Mouse (Mus musculus): ENCODE results near the gene Gm12216.
"Not testable (repeated sequence)": the region's sequence is repeated elsewhere in the genome, so short reads cannot be mapped to it uniquely, and the experiment has no call there.

The Gm12216 gene

DNA sequence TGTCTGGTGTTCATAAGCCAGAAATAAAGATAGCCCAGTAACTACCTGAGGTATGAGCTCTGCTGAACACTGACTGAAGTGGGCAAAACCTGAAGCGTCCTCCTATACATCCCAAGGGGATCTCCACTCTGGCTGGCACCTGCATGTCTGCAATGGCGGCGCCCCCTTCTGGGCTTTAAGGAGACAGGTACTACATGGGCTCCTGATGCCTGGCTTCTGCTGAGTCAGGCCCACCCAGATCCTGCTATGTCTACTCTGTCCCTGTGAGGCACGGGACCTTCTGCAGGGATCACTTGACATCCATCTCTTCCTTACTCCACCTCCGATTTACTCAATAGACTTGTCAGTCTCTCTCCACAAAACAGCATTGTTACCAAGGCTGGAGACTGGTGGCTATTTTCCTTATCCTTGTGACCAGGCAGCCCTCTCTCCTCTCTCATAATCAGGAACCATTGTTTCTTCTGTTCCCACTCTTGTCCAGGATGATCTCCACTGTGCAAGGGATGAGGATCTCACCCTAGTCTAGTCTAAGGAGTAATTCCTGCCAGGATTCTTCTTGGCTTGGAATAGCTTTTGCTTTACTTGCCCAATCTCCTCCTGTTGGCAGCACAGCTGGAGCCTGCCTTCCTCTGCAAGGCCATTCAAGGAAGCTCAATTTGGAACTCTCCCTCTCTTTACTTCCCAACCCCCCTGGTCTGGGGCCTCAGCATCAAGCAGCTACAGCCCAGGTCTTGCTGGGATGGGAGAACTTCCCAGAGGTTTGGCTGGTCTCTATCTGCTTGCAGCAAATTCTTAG lies 15.1 kb upstream of the Gm12216 start:
- in situ Hi-C loops (cut with MboI, MseI), result not testable (repeated sequence)

DNA sequence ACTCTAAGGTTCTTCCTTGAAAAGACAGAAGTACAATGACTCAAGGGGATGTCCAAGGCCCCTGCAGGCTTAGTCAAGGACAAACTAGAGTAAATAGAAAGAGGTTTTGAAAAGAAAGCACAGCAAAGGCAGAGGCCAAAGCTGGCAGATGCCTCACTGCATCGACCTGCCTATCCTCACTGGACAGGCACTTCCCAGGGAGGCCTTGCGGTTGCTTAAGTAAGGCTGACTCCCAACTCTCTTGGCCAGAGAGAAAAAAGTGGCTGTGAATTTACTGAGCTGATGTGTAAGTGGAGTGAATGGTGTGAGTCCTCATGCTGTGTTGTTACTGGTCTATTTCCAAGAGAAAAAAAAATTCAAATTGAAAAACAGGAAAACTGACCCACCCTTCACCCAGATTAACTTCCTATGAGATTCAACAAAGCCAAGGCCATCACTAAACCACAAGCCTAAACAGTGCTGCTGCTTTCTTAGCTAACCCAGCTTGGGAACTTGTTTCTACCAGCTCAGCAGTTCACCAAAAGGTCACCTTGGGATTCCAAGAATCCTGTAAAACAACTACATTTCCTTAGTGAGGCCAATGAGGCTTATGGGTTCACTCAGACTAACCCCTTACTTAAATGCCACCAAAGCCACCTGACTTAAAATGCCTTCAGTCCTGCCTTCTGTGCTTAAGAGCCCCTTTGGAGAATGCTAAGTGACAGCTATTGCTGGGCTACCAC lies 12.9 kb upstream of the Gm12216 start:
- in situ Hi-C loops (cut with MboI, MseI), result no loop called here

DNA sequence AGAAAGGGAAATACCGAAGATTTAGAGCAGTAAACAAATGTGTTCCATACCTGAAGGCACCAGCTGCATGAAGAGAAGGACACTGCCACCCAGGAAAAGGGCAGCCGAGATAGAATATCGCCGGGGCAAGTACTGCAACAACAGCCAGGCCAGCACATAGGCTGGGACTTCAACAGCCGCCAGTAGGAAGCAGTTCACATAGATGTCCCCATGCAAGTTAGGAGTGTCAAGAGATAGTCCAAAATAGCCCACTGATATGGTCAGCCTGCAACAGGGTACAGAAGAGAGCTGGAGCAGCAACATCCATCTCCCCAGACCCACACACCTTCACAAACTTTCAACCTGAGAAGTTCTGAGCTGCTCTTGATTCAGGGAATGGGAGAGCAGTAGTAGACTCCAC lies 10.1 kb upstream of the Gm12216 start:
- in situ Hi-C loops (cut with MboI, MseI), result no loop called here

DNA sequence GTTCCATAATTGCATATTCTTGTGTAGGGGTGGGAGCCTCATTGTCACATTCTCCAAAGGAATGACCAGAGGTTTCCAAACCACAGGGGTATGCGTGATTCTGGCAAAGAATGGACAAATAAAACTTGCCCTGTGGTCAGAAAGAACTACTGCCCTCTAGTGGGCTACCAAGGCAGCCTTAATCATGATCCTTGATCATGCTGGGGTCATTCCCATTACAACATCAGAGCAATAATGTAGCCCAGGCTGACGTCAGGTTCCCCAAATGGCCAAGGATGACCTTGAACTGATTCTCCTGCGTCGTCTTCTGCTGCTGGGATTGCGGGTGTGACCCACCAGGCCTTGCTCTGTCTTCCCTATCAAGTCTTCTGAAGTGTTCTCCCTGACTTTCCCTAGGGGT lies 9.3 kb upstream of the Gm12216 start:
- in situ Hi-C loops (cut with MboI, MseI), result not testable (repeated sequence)

DNA sequence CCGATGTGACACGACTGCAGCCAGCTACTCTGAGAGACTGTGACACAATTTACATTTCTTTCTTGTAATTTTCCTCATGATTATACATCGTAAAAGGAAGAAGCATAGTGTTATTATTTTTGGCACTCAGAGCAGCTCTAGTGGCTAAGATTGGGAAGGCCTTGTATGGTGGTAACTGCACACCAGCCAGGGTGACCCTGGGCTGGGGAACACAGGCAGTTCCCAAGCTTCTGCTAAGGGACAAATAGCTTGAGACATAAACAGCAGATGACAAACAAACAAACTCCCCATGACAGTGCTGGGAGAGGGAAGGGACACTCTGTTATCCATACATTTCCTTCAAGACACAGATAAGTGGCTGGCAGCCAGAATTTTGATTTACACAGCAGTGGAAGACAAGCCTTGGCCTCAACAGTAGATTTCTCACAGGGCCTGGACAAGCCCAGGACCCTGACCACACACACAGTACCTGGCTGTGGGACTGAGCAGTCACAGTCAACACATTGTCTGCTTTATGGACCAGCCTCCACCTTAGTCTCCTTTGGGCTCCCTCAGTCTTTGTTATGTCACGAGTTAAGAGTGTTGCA lies 5.8 kb upstream of the Gm12216 start:
- in situ Hi-C loops (cut with MboI, MseI), result loop anchor here (5.0 kb wide), 1 partner anchor 82 kb away; no protein-coding TSS in a partner anchor

DNA sequence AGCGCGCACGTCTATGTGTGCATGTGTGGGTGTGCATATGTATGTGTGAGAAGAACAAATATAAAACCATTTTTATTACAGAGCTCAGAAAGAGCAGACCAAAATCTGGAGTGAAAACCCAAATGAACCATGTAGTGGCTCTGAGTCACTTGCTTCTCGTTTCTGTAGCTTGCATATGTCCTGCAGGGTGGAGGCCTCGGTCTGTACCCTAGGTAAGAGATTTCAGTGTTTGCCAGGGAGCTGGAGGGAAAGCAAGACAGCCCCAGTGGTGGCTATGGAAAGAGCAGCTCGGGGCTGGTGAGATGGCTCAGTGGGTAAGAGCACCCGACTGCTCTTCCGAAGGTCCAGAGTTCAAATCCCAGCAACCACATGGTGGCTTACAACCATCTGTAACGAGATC lies 1.9 kb upstream of the Gm12216 start:
- in situ Hi-C loops (cut with MboI, MseI), result loop anchor here (5.0 kb wide), 1 partner anchor 86 kb away; no protein-coding TSS in a partner anchor

DNA sequence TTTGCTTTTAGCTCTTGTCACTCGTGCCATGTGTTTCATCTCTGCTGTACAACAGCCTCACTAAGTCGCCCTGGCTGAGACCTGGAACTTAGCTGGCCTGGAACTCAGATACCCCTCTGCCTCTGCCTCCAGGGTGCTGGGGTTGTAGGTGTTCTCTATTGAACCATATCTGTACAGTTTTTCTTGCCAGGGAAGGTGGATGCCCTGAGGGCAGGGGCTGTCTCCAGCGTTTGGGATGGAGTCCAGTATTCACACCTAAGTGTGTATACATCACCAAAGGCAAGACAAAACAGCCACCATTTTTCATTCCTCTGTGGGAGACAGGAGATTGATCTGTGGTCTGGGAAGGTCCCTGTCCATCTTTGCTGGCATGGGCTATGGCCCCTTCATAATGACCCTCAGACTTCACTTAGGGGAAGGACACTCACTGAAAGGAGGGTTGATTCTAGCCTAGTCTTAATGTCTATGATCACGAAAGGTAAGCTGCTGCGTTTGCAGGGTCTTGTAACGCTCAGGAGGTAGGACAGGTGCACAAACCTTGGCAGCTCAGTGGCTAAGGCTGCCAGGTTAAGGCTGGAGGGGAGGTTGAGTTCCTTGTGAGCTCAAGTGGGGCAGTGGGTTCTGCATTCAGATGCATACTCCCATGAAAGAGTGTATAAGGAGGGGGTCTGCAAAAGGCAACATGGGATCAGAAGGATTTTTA lies 847 bp downstream of the Gm12216 start:
- in situ Hi-C loops (cut with MboI, MseI), result loop anchor here in 1 of 2 experiments (5.0 to 10.0 kb wide), 2 partner anchors 103 to 701 kb away; no protein-coding TSS in a partner anchor

DNA sequence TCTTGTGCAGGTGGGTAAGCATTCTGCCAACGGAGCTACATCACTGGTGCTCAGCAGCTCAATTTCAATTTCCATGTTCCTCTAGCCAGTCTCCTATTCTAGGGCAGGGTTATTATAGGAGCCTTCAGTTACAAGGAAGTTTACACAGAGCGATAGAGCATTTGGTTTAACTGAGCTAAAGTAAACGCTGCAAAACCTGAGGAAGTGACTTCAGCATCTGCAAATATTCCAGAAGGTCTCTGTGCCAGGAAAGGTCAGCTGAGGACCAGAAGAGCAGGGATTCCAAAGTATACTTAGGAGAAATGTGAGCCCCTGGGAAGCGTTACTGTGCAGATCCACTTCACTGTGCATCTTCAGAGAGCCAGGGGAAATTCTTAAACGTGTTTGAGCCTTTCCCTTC lies 5.4 kb downstream of the Gm12216 start:
- in situ Hi-C loops (cut with MboI, MseI), result loop anchor here in 1 of 2 experiments (10.0 kb wide), 1 partner anchor 99 kb away; no protein-coding TSS in a partner anchor

DNA sequence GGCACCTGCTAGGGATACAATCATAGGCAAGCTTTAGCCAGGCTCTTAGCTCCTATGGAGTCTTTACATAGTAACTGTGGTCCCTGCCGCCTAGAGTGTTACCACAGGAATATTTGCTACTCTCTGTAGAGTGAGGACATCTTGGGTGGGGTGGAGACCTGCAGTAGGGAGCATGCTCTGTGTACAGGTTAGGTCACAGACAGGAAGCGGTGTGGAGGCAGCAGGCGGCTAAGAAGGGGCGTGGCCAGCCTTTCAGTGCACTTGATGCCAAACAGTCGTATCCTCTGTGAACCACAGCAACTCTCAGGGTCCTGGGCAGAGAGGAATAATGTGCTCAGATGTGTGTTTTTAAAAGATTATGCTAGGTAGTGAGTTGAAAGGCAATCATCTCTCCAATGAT lies 7.3 kb downstream of the Gm12216 start:
- in situ Hi-C loops (cut with MboI, MseI), result loop anchor here in 1 of 2 experiments (10.0 kb wide), 1 partner anchor 97 kb away; no protein-coding TSS in a partner anchor

DNA sequence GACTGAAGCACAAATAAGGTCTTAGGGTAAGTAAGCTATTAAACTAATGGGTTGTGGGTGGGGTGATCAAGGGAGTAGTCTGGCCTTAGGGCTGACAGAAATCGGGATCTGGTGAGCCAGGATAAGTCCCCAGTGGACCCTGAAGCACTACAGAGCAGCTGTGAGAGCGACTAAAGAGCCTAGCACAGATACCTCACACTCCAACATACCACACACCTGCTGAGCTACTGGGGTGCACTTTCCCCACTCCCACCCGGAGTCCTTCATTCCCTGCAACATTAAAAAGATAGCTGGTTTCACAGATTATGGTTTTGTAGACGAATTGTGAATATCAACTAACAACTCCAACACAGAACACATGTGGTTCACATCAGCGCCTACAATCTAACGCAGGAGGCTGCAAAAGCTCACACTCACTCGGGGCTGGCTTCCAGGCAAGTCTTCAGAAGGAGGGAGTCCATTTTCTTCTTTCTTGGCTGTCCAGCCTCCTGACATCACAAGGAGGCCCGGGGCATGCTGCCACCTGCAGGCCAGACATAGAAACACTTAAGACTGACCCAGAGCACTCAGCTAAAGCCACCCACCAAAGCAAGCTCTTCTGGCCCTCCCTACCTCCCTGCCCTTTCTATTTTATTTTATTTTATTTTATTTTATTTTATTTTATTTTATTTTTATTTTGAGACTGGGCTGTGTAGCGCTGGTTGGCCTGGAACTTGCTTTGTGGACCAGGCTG lies 9.3 kb downstream of the Gm12216 start:
- in situ Hi-C loops (cut with MboI, MseI), result loop anchor here in 1 of 2 experiments (10.0 kb wide), 1 partner anchor 95 kb away; no protein-coding TSS in a partner anchor

DNA sequence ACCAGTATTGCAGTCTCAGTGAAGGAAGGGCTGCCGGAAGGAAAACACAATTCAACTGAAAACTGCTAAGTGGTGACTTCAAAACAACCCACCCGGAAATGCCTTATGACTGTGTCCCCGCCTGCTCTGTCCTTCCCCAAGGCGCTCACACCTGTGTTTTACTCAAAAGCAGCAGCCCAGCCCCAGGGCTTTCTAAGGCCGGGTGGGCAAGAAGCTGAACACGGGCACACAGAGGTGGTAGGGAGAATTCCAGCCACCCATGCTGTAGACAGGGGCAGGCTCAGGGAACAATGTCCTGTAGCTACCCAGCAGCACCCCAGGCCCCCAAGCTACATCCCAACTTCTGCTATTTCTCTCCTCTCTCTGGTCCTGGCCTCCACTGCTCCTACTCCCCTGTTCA lies 13.4 kb downstream of the Gm12216 start:
- in situ Hi-C loops (cut with MboI, MseI), result no loop called here

DNA sequence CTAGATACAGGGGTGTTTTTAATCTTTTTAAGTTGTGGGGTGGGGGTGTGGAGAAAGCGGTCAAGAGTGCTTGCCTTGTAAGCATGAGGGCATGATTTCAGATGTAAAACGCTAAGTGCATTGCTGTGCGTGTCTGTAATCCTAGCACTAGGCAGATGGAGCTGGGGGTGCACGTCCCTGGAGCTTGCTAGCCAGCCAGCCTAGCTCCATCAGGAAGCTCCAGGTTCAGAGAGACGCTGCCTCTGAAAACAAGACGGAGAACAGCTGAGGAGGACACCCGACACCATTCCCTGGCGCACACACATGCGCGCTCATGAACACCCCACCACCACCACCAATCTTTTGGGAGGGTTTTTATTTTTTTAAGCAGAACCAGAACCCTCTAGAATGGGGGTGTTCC lies 15.9 kb downstream of the Gm12216 start:
- in situ Hi-C loops (cut with MboI, MseI), result loop anchor here (5.0 kb wide), 2 partner anchors 51 to 81 kb away; no protein-coding TSS in a partner anchor

DNA sequence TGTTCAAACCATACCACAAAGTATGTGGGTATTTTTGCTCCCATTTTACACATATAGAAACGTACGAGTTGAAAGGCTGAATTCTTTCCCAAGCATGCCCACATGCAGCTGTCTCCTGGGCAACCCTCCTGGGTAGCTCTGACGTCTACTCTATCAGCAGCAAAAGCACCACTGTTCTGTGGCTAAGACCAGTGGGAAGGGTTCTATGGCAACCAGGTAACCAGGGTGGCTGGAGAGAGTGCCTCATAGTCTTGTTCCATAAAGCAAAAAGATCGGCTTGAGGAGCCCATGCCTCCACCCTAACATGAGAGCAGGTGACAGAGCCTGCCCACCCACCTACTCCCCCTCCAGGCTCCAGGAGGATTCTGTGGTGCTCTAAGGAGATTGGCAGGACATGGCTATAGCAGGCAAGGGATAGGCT lies 16.9 kb downstream of the Gm12216 start:
- in situ Hi-C loops (cut with MboI, MseI), result loop anchor here (5.0 kb wide), 2 partner anchors 50 to 80 kb away; no protein-coding TSS in a partner anchor

DNA sequence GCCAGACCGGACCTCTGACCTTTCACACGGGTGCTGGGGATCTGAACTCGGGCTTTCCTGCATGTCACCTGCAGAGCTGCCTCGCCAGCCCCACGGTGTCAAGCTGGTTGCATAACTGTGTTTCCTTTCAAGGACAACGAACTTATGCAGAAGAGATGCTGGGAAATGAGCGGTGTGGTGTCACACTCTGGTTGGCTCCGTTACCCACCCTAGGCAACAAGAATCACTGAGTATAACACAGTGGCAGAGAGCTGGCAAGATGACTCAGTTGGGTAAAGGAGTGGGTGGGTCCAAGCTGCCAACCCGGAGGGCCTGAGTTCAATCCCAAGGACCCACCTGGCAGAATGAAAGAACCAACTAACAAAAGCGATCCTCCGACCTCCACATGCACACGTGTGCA lies 17.5 kb downstream of the Gm12216 start:
- in situ Hi-C loops (cut with MboI, MseI), result loop anchor here (5.0 kb wide), 2 partner anchors 49 to 79 kb away; no protein-coding TSS in a partner anchor

DNA sequence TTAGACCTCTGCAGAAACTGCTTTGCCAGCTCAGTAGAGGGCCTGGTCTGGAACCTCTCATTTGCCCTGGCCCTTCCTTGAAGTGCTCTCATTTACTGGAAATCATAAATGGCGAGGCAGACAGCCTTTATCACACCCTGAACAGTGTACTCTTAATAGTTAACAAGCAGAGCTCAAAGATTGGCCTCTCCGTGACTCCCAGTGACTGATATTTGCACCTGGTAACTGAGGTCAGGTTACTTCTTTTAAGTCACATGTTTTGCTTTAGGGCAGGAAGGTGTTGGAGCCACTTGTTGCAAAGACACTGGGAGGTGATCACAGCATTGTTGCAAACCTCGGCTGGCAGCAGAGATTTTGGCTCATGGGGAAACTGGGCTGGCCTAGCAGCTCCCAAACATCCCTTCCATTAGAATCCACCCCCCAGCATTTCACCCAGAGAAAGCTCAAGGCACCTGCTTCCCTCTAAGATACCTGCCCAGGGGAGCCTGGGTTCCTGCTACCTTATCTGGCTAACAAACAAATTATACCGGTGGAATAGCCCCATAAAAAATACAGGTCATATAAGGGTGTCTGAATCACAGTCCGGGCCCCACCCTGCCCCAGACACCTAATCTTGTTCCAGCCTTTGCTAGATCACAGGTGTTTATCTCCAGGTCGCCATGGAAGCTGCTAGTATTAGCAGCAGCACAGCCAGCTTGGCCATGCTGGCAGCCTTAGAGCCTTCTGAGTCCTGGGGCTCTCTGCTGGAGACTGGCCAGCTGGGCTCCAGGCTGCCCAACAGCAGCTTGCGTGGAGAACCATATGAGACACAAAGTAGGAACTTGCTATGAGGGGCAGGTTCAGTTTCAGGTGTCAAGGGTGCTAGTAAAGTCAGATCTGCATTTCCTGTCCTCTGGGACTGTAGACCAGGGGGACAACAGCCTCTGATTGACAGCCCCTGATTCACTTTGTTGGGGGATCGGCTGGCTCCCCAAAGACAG lies 19.1 kb downstream of the Gm12216 start:
- in situ Hi-C loops (cut with MboI, MseI), result loop anchor here (5.0 kb wide), 2 partner anchors 48 to 78 kb away; no protein-coding TSS in a partner anchor

DNA sequence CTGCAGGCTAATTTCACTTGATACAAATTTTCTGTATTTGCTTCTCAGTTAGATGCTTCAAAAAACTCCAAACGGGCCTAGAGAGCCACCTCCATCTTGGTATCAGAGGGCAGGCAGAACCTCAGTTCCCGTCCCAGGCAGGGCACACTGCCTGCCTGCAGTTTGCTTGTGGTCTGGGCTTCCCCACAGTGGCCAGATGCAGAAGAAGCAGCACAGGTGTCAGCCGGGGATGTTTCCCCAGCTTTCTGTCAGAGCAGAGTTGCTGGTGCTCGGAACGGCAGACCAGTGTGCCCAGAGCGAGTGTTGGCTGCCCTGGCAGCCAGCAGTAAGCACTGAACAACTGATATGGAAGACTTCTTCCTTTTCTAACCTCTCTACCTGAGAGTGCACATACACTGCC lies 19.9 kb downstream of the Gm12216 start:
- in situ Hi-C loops (cut with MboI, MseI), result no loop called here

DNA sequence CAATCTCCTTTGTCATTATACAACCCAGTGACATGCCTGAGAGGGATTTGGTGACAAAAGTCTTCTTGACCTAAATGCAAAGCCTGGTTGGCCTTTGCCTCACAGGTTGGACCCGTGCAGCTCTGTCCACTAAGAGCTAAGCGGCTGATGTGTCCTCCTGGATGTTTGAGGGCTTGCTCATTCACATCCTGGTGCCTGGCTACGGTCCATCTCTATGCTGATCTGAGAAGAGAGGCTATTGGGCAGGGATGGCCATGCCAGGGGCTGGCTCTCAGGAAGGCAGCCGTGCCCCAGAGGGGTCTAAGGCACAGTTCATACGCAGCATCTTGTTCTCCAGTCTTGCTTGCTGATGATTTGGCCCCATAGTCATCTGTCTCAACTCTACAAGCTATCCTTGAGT lies 21.3 kb downstream of the Gm12216 start:
- in situ Hi-C loops (cut with MboI, MseI), result no loop called here

DNA sequence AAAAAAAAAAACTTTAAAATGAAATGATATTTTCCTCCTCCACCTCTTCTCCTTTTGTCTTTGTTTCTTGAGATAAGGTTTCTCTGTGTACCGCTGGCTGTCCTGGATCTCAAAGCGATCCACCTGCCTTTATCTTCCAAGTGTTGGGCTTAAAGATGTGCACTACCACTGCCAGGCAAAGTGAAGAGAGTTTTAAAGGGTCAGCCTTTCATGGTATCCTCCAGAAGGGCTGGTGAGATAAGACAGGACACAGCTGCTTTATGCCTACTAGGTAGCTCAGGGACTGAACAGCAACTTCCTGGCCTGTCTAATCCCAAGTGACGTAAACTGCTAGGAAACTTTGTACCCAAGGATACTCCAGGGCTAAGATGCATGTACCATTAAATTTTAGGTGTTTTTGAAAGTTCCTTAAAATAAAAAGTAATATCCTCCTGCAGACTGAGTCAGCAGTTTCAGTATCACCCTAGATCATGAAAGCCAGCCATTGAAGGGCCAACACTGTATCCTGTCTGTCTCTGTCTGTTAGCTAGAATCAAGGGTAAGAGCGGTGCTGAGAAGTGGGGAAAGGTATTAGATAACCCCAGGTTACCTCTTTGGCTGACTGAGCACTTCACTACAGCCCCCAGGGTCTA lies 23.6 kb downstream of the Gm12216 start:
- in situ Hi-C loops (cut with MboI, MseI), result no loop called here

DNA sequence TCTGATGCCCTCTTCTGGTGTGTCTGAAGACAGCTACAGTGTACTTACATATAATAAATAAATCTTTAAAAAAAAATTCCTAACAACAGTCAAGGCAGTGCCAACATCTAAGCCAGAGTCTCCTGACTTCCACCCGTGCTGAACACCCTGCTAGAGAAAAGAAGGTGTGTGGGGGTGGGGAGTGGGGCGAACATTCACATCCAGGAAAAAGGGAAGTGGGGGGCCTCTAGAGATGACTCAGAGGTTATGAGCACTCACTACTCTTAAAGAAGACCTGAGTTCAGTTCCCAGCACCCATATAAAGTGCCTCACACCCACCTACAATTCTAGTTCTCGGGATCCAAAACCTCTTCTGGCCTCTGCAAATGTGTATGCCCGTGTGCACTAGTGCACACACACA lies 33.6 kb downstream of the Gm12216 start:
- in situ Hi-C loops (cut with MboI, MseI), result no loop called here
